Mouse (Mus musculus) kidney, postnatal 0 days (tissue): Measurements from ENCODE around the gene Dbh. TPM values are rescaled to one million over a fixed set of nuclear protein-coding genes. Genes with fewer than 3 reads are reported as not detected.

Source experiments
- ATAC-seq: fragments of 200-750 bp; cut with Nextera tagmentation; replicated peaks from 2 replicates; pipeline ENCODE4 v1.8.0; 2017; ENCODE audit warnings: low read depth, moderate number of reproducible peaks, moderate TSS enrichment, moderate library complexity; ENCODE audit not compliant: low FRiP score
- DNase-seq: peaks from one replicate; pipeline ENCODE4 v3.0.0-alpha.2; 2016; ENCODE audit warnings: low spot score
- H3K27ac ChIP-seq: fragments of 300-500 bp; sonication (generic); 2 replicates; pipeline ENCODE4 v1.5.1; 2014; ENCODE audit warnings: mild to moderate bottlenecking
- H3K27me3 ChIP-seq: fragments of 300-500 bp; sonication (generic); 2 replicates; pipeline ENCODE4 v1.6.1; 2014; ENCODE audit warnings: low read length, mixed read lengths; ENCODE audit not compliant: insufficient read depth
- H3K36me3 ChIP-seq: fragments of 300-500 bp; sonication (generic); 2 replicates; pipeline ENCODE4 v1.6.1; 2014; ENCODE audit warnings: low read length, mixed read lengths; ENCODE audit not compliant: insufficient read depth
- H3K4me1 ChIP-seq: fragments of 300-500 bp; sonication (generic); replicated peaks from 2 replicates; pipeline ENCODE4 v1.6.1; 2014; ENCODE audit warnings: antibody characterized with exemption, low read length, mixed read lengths; ENCODE audit not compliant: insufficient read depth
- H3K4me2 ChIP-seq: fragments of 300-500 bp; sonication (generic); 2 replicates; pipeline ENCODE4 v1.6.1; 2014; ENCODE audit warnings: mild to moderate bottlenecking, low read length, moderate library complexity, mixed read lengths
- H3K4me3 ChIP-seq: fragments of 300-500 bp; sonication (generic); replicated peaks from 2 replicates; pipeline ENCODE4 v1.5.1; 2014; ENCODE audit warnings: low read depth, low read length
- H3K9ac ChIP-seq: fragments of 300-500 bp; sonication (generic); 2 replicates; pipeline ENCODE4 v1.6.1; 2014; ENCODE audit warnings: low read depth, low read length
- H3K9me3 ChIP-seq: fragments of 300-500 bp; sonication (generic); replicated peaks from 2 replicates; pipeline ENCODE4 v1.6.1; 2016; ENCODE audit warnings: low read length, inconsistent platforms, mixed read lengths
- CTCF ChIP-seq: IDR thresholded peaks from 2 replicates; pipeline ENCODE4 v1.5.1; 2016; ENCODE audit warnings: antibody characterized with exemption, low read depth, mild to moderate bottlenecking, moderate library complexity
- WGBS: fragments of 180-500 bp; shearing (Covaris S2); extraction: QIAGEN DNeasy Blood & Tissue Kit; methylation state at CpG from one replicate; pipeline ENCODE4 v1.1.7; 2014; 5-methylcytosine and 5-hydroxymethylcytosine counted together
- polyA plus RNA-seq: library from polyadenylated mRNA; unstranded; fragments of >200 nt; fragmentation: Nextera tagmentation; extraction: Ambion mirVana; gene quantifications from 2 replicates; pipeline ENCODE4 v1.2.1, GENCODE M21; 2015

Gene Dbh
- polyA plus RNA-seq, 1 experiment from 2014 or later, result 0.38 TPM

GRCm38 (mm10) chr2:27138356-27138755 lies 26.7 kb upstream of the Dbh start:
- no peak overlapping the region for H3K4me2 ChIP-seq
- H3K4me3 ChIP-seq, result no peak overlapping the region
- no peak overlapping the region for H3K9ac ChIP-seq
- no peak for TF ChIP-seq CTCF
- no peak overlapping the region for H3K27ac ChIP-seq
- H3K9me3 ChIP-seq, result no peaks in the 10 kb centered on the region
- WGBS, result 52% methylated on average over 4 of the region's 4 CpGs
- H3K27me3 ChIP-seq, result peaks cover 13% of the 10 kb centered on the region
- H3K4me1 ChIP-seq, result 0 out of 2 replicates have a peak, but pooled peaks cover 4% of the 10 kb centered on the region
- ATAC-seq (no peak), DNase-seq (no peak)
- no peaks in the 10 kb centered on the region for H3K36me3 ChIP-seq

GRCm38 (mm10) chr2:27141950-27142693 lies 22.9 kb upstream of the Dbh start, which contains the start of gene Fam163b:
Gene Fam163b (minus strand): TSS chr2:27142491.
- H3K27ac ChIP-seq, result no peak within 1 kb of the TSS
- H3K27me3 ChIP-seq, result peaks cover 13% of the 10 kb centered on the region
- H3K36me3 ChIP-seq, result no peaks in the 10 kb centered on the region
- H3K4me2 ChIP-seq, result peak within 1 kb of the TSS; percentile 73
- H3K4me1 ChIP-seq, result 0 out of 2 replicates have a peak, but pooled peaks cover 4% of the 10 kb centered on the region
- TF ChIP-seq CTCF, result no peak
- DNase-seq (peak; percentile 74), ATAC-seq (peak; percentile 75)
- H3K4me3 ChIP-seq, result peak within 1 kb of the TSS; percentile 26; the same call in 1 of the 2 replicates
- no peak within 1 kb of the TSS for H3K9ac ChIP-seq
- 1% methylated on average over 45 of the region's 62 CpGs for WGBS
- H3K9me3 ChIP-seq, result no peaks in the 10 kb centered on the region

- no peak overlapping the region for H3K4me3 ChIP-seq
- H3K4me2 ChIP-seq, result no peak overlapping the region
- no peaks in the 10 kb centered on the region for H3K36me3 ChIP-seq
- H3K27me3 ChIP-seq, result peaks cover 13% of the 10 kb centered on the region
- no peak for ATAC-seq
- TF ChIP-seq CTCF, result no peak
- DNase-seq, result no peak
- WGBS, result 54% methylated on average over 2 of the region's 2 CpGs
- no peaks in the 10 kb centered on the region for H3K9me3 ChIP-seq
- no peak overlapping the region for H3K27ac ChIP-seq
- H3K9ac ChIP-seq, result no peak overlapping the region
- 0 out of 2 replicates have a peak, but pooled peaks cover 4% of the 10 kb centered on the region for H3K4me1 ChIP-seq
These were observed 20.1 kb upstream of the Dbh start for GRCm38 (mm10) chr2:27144957-27145356.

GRCm38 (mm10) chr2:27146840-27147239 lies 18.2 kb upstream of the Dbh start:
- Histone ChIP-seq H3K36me3 (no peaks in the 10 kb centered on the region), H3K4me2 (no peak overlapping the region), H3K9me3 (no peaks in the 10 kb centered on the region), H3K27ac (no peak overlapping the region), H3K27me3 (peaks cover 6% of the 10 kb centered on the region; the same call in 1 of the 2 replicates), H3K4me3 (no peak overlapping the region), H3K4me1 (0 out of 2 replicates have a peak, but pooled peaks cover 4% of the 10 kb centered on the region), H3K9ac (no peak overlapping the region)
- DNase-seq, result no peak
- WGBS, result 80% methylated on average over 6 of the region's 6 CpGs
- TF ChIP-seq CTCF, result no peak
- no peak for ATAC-seq

- Histone ChIP-seq H3K4me3 (no peak overlapping the region), H3K9ac (no peak overlapping the region), H3K36me3 (no peaks in the 10 kb centered on the region), H3K9me3 (no peaks in the 10 kb centered on the region), H3K27me3 (no peaks in the 10 kb centered on the region), H3K4me2 (no peak overlapping the region), H3K27ac (no peak overlapping the region), H3K4me1 (no peaks in the 10 kb centered on the region)
- no peak for TF ChIP-seq CTCF
- ATAC-seq (no peak), DNase-seq (no peak)
- WGBS, result 15% methylated on average over 2 of the region's 2 CpGs
These were observed 15.6 kb upstream of the Dbh start for GRCm38 (mm10) chr2:27149457-27149856.

- WGBS, result 66% methylated on average over 10 of the region's 10 CpGs
- DNase-seq, result no peak
- ATAC-seq, result no peak
These were observed 10.4 kb upstream of the Dbh start for GRCm38 (mm10) chr2:27154466-27155185.

More at GRCm38 (mm10) chr2:27154466-27155185, 10.4 kb upstream of the Dbh start:
- Histone ChIP-seq H3K4me2 (no peak overlapping the region), H3K4me1 (no peaks in the 10 kb centered on the region), H3K36me3 (no peaks in the 10 kb centered on the region), H3K4me3 (no peak overlapping the region), H3K27me3 (no peaks in the 10 kb centered on the region), H3K27ac (no peak overlapping the region), H3K9me3 (no peaks in the 10 kb centered on the region), H3K9ac (no peak overlapping the region)
- TF ChIP-seq CTCF, result no peak
